Mouse (Mus musculus) layer of hippocampus, postnatal 14 days (tissue): Measurements from ENCODE around the gene Tubb4a. TPM values are rescaled to one million over a fixed set of nuclear protein-coding genes. Genes with fewer than 3 reads are reported as not detected.

Experiments used
- DNase-seq, 2 experiments: peaks; one replicate each; pipeline ENCODE4 v3.0.0; 2021 to 2022; ENCODE audit warnings: low spot score in 2 of 2, mixed read lengths in 1 of 2
- total RNA-seq, 2 experiments: library from RNA; stranded (reverse); gene quantifications; 2 replicates each; pipeline ENCODE4 v1.2.3; 2021

Tubb4a gene
- total RNA-seq, 2 experiments from 2014 or later = 714 to 754 TPM

GRCm38 (mm10) chr17:57104496-57104895, 16.9 kb upstream of the Tubb4a start:
- no peak for DNase-seq

GRCm38 (mm10) chr17:57102276-57102675, 14.7 kb upstream of the Tubb4a start:
- no peak for DNase-seq

GRCm38 (mm10) chr17:57099629-57100325, 12.2 kb upstream of the Tubb4a start:
- no peak for DNase-seq

GRCm38 (mm10) chr17:57098321-57098720, 10.7 kb upstream of the Tubb4a start:
- DNase-seq = no peak

GRCm38 (mm10) chr17:57096623-57096920, 9.0 kb upstream of the Tubb4a start:
- peak; percentile 80 to 83 for DNase-seq

GRCm38 (mm10) chr17:57095855-57096622, 8.5 kb upstream of the Tubb4a start:
- no peak for DNase-seq

- DNase-seq = no peak
Measured at GRCm38 (mm10) chr17:57094222-57094621, 6.6 kb upstream of the Tubb4a start.

- peak in 1 of 2 experiments; percentile 22 for DNase-seq
Measured at GRCm38 (mm10) chr17:57085970-57086757, 1.4 kb downstream of the Tubb4a start.

- no peak for DNase-seq
Measured at GRCm38 (mm10) chr17:57082481-57082880, 5.1 kb downstream of the Tubb4a start.

GRCm38 (mm10) chr17:57081234-57081842, 6.2 kb downstream of the Tubb4a start:
- no peak for DNase-seq

- DNase-seq = no peak
Measured at GRCm38 (mm10) chr17:57079919-57080318, 7.7 kb downstream of the Tubb4a start.

- DNase-seq = no peak
Measured at GRCm38 (mm10) chr17:57078336-57078735, 9.2 kb downstream of the Tubb4a start, which contains the start of gene Dennd1c. TSS of gene Dennd1c (minus strand) at chr17:57078514.

GRCm38 (mm10) chr17:57076916-57077315, 10.7 kb downstream of the Tubb4a start:
- no peak for DNase-seq

- no peak for DNase-seq
Measured at GRCm38 (mm10) chr17:57070699-57071098, 16.9 kb downstream of the Tubb4a start.

GRCm38 (mm10) chr17:57070272-57070671, 17.3 kb downstream of the Tubb4a start:
- DNase-seq = no peak

GRCm38 (mm10) chr17:57066908-57067307, 20.7 kb downstream of the Tubb4a start:
- no peak for DNase-seq

- DNase-seq = no peak
Measured at GRCm38 (mm10) chr17:57063031-57063430, 24.6 kb downstream of the Tubb4a start.

- no peak for DNase-seq
Measured at GRCm38 (mm10) chr17:57062548-57062947, 25.0 kb downstream of the Tubb4a start.

GRCm38 (mm10) chr17:57062011-57062521, 25.5 kb downstream of the Tubb4a start:
- DNase-seq = no peak

GRCm38 (mm10) chr17:57061069-57061468, 26.5 kb downstream of the Tubb4a start:
- DNase-seq = no peak

- peak; percentile 96 to 97 for DNase-seq
Measured at GRCm38 (mm10) chr17:57060231-57060801, 27.3 kb downstream of the Tubb4a start.
